Mouse (Mus musculus) right cerebral cortex, postnatal 14 days (tissue): ENCODE measurements around the gene Il6.
A peak's percentile ranks its signal among the peaks of the same experiment; 100 is the strongest.
"Not testable (repeated sequence)": the region's sequence is repeated elsewhere in the genome, so short reads cannot be mapped to it uniquely, and the experiment has no call there.

ENCODE experiments used
- DNase-seq: peaks from one replicate; pipeline ENCODE4 v3.0.0; 2022

Il6 gene

GRCm38 (mm10) chr5:30012726-30013503 lies at the start of gene Il6:
Gene Il6 (plus strand): TSS chr5:30013114.
- peak; percentile 91 for DNase-seq

- no peak for DNase-seq
Observed at GRCm38 (mm10) chr5:29963488-29963887, 49.4 kb upstream of the Il6 start.

DNA sequence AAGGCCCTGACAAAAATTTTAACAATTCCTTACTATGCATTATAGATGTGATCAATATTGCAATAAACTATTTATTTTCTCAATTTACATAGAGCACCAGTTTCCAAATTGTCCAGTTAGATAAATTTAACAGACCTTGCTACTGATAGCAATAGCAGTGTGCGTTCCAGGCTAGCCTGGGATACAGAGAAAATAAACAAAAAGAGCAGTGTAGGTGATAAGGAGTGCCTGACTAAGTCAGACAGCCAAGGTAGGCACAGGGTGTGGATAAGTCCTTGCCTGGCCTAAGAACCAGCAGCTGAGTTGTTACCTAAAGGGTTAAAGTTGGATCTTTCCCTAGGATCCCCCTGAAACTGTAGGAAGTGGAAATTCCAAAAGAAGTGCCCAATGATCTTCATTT lies 42.7 kb upstream of the Il6 start:
- DNase-seq: no peak

DNA sequence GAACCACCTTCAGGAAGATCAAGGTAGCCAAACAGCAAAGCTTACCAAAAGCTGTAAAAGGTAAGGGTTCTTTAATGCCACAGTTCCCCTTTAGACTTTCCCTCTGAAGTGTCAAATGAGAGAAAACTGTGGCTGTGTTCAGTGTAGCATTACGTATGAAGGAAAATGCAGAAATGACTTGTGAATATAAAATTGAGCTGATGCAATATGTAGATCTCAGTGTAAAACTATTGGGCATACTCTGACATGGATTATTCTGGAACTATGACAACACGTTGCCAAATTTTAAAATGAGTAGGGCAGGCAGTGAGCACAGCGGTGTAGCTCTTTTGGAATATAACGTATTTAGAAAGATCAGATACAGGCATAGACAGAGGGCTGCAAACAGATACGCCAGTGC lies 40.1 kb upstream of the Il6 start:
- DNase-seq: no peak

GRCm38 (mm10) chr5:29973533-29973932 lies 39.4 kb upstream of the Il6 start:
- DNase-seq: no peak

- no peak for DNase-seq
Observed at GRCm38 (mm10) chr5:29974115-29974514, 38.8 kb upstream of the Il6 start.

- no peak for DNase-seq
Observed at GRCm38 (mm10) chr5:29993583-29993982, 19.3 kb upstream of the Il6 start.

DNA sequence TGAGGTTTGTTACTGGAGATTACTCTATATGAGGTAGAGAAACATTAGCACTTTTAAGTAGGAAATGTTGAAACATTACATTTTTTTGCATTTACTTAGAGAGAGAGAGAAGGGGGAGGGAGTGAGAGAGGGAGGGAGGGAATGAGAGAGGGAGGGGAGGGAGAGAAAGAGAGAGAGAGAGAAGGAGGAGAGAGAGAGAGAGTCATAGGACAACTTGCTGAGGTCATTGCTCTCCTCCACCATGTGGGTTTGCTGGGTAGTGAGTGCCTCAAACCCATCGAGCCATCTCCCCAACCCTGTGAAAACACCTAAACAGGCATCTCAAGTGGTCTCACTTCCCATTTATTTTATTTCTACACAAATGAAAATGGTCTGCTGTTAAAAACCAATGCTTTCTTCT lies 18.6 kb upstream of the Il6 start:
- DNase-seq: no peak

GRCm38 (mm10) chr5:29997351-29997750 lies 15.6 kb upstream of the Il6 start:
- DNase-seq: no peak

GRCm38 (mm10) chr5:30000921-30001320 lies 12.0 kb upstream of the Il6 start:
- DNase-seq: no peak

- DNase-seq: no peak
Observed at GRCm38 (mm10) chr5:30014580-30014979, 1.7 kb downstream of the Il6 start.

DNA sequence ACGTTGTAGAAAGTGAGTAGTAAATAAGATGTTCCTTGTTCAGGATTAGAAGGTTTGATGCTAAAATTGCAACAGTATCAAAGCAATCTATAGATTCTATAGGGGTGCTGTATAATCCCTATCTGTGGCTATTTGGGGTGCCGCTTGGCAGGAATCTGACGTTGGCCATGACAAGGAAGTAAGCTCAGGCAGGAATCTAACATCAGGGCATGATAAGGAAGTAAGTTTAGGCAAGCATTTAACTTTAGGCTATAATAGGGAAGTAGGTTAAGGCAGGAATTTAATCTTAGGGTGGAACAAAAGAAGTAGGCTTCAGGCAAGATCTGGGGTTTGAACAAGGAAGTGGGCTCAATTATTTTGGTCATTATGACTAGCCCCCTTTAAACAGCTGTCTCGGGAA lies 22.9 kb downstream of the Il6 start:
- not testable (repeated sequence) for DNase-seq

DNA sequence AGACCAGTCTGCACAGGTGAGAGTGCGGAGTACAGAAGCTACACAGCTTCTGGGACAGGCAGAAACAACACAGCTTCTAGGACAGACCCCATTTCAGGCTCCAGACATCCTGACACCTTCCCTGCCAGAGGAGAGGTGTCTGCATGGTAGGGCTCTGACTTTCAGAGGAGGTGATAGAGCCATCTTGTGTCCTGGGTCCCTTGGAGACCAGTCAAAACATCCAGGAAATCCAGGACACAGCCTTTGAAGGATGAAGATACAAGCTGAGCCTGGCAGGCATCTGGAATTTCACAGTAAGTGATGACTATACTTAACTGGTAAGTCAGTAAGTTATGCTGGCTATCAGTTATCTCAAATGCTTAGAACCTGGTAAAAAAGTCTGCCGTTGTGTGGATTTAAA lies 24.2 kb downstream of the Il6 start:
- DNase-seq: not testable (repeated sequence)

DNA sequence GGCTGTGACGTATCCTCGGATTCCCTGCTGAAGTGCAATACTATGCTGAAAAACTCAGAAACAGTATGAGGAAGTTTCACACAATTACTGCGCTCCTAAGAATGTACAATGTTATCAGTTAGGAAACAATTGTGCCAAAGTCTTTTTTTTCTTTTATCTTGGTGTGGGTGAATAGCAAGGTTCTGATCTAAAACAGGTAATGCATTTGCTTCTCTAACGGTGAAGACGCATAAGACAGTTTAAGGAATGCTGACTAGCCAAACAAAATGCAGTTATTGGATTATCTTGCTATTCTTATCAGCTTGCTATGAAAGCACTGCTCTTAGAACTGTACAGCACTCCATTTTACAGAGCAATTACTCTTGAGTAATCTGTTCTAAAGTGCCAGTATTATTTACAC lies 26.4 kb downstream of the Il6 start:
- not testable (repeated sequence) for DNase-seq

GRCm38 (mm10) chr5:30039841-30040240 lies 26.9 kb downstream of the Il6 start:
- DNase-seq: not testable (repeated sequence)

GRCm38 (mm10) chr5:30058216-30058731 lies 45.4 kb downstream of the Il6 start:
- DNase-seq: no peak

GRCm38 (mm10) chr5:30059607-30060006 lies 46.7 kb downstream of the Il6 start:
- not testable (repeated sequence) for DNase-seq

DNA sequence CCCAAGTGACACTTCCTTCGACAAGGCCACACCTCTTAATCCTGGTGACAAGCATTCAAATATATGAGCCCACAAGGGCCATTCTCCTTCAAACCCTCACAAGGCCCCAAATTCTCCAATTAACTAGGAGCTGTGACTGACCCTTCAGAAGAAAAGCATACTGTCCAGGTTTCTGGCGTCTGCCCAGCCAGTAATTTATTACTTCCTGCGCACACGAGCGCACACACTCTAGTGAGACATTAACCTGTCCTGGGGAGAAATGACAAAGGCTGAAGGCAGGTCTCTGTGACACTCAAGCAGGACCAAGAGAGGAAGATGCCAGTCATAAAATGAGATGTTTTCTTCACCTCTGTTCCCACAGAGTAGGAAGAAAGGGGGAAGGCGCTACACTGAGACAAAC lies 54.8 kb downstream of the Il6 start:
- DNase-seq: no peak
